Mouse (Mus musculus) liver, embryonic 16.5 days (tissue): Measurements from ENCODE around the gene Wscd1. TPM values are rescaled to one million over a fixed set of nuclear protein-coding genes. Genes with fewer than 3 reads are reported as not detected.
A peak's percentile ranks its signal among the peaks of the same experiment; 100 is the strongest.

Experiments
- ATAC-seq: fragments of 200-750 bp; cut with Nextera tagmentation; 2 replicates; pipeline ENCODE4 v1.8.0; 2017; ENCODE audit warnings: low read depth, mild to moderate bottlenecking, moderate number of reproducible peaks, moderate library complexity
- H3K27ac ChIP-seq: fragments of 300-500 bp; sonication (generic); 2 replicates; pipeline ENCODE4 v1.5.1; 2014; ENCODE audit warnings: mild to moderate bottlenecking, low read length
- H3K27me3 ChIP-seq: fragments of 300-500 bp; sonication (generic); 2 replicates; pipeline ENCODE4 v1.6.1; 2014; ENCODE audit warnings: low read depth, low read length, mixed read lengths; ENCODE audit not compliant: control insufficient read depth, insufficient read depth
- H3K36me3 ChIP-seq: fragments of 300-500 bp; sonication (generic); 2 replicates; pipeline ENCODE4 v1.6.1; 2014; ENCODE audit warnings: mild to moderate bottlenecking; ENCODE audit not compliant: control insufficient read depth, insufficient read depth
- H3K4me1 ChIP-seq: fragments of 300-500 bp; sonication (generic); 2 replicates; pipeline ENCODE4 v1.6.1; 2014; ENCODE audit warnings: low read depth, low read length, mixed read lengths; ENCODE audit not compliant: control insufficient read depth
- H3K4me2 ChIP-seq: fragments of 300-500 bp; sonication (generic); 2 replicates; pipeline ENCODE4 v1.6.1; 2014; ENCODE audit warnings: low read depth, low read length, mixed read lengths
- H3K4me3 ChIP-seq: fragments of 300-500 bp; sonication (generic); 2 replicates; pipeline ENCODE4 v1.5.1; 2014; ENCODE audit warnings: low read depth, mild to moderate bottlenecking, low read length
- H3K9ac ChIP-seq: fragments of 300-500 bp; sonication (generic); 2 replicates; pipeline ENCODE4 v1.6.1; 2014; ENCODE audit warnings: low read depth, low read length
- H3K9me3 ChIP-seq: fragments of 300-500 bp; sonication (generic); replicated peaks from 2 replicates; pipeline ENCODE4 v1.6.1; 2016; ENCODE audit warnings: low read length; ENCODE audit not compliant: control insufficient read depth
- WGBS: fragments of 180-500 bp; shearing (Covaris S2); extraction: QIAGEN DNeasy Blood & Tissue Kit; methylation state at CpG from one replicate; pipeline ENCODE4 v1.1.7; 2014; ENCODE audit not compliant: insufficient replicate concordance; 5-methylcytosine and 5-hydroxymethylcytosine counted together
- polyA plus RNA-seq: library from polyadenylated mRNA; unstranded; fragments of >200 nt; fragmentation: Nextera tagmentation; extraction: Ambion mirVana; gene quantifications from 2 replicates; pipeline ENCODE4 v1.2.1, GENCODE M21; 2015

The Wscd1 gene
- polyA plus RNA-seq, 1 experiment from 2014 or later = 0.25 TPM

- H3K9me3 ChIP-seq = no peaks in the 10 kb centered on the region
- no peak overlapping the region for H3K9ac ChIP-seq
- no peaks in the 10 kb centered on the region for H3K36me3 ChIP-seq
- ATAC-seq = no peak
- H3K27me3 ChIP-seq = no peaks in the 10 kb centered on the region
- 19% methylated on average over 16 of the region's 16 CpGs for WGBS
- H3K4me3 ChIP-seq = no peak overlapping the region
- no peak overlapping the region for H3K4me2 ChIP-seq
- no peaks in the 10 kb centered on the region for H3K4me1 ChIP-seq
- no peak overlapping the region for H3K27ac ChIP-seq
Observed at GRCm38 (mm10) chr11:71773986-71774767, 24.5 kb downstream of the Wscd1 start.

- Histone ChIP-seq H3K9me3 (no peaks in the 10 kb centered on the region), H3K27ac (no peak overlapping the region), H3K4me3 (no peak overlapping the region), H3K27me3 (no peaks in the 10 kb centered on the region), H3K36me3 (no peaks in the 10 kb centered on the region), H3K9ac (no peak overlapping the region), H3K4me2 (no peak overlapping the region), H3K4me1 (no peaks in the 10 kb centered on the region)
- WGBS = 22% methylated on average over 6 of the region's 6 CpGs
- ATAC-seq = no peak
Observed at GRCm38 (mm10) chr11:71775056-71775455, 25.3 kb downstream of the Wscd1 start.

DNA sequence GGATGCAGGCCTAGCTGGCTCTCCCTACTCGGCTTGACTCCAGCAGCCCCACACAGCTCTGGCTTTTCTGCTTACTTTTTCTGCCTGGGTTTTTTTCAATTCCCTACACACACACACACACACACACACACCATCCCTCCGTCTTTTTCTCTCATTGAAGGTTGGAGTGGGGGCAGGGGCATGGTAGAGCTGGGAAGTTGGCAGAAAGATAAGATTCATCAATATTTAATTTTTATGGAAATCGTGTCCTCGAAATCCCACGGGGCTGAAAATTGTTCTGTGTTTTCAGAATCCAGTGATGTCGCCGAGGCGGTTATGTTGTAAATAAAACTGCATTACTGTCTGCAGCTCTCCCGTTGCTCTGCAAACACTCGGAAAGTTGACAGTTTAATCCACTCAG is 29.9 kb downstream of the Wscd1 start:
- 64% methylated on average over 10 of the region's 10 CpGs for WGBS

GRCm38 (mm10) chr11:71781737-71782354 is 32.1 kb downstream of the Wscd1 start:
- Histone ChIP-seq H3K27ac (no peak overlapping the region), H3K36me3 (no peaks in the 10 kb centered on the region), H3K9ac (no peak overlapping the region), H3K27me3 (no peaks in the 10 kb centered on the region), H3K9me3 (no peaks in the 10 kb centered on the region), H3K4me1 (no peaks in the 10 kb centered on the region), H3K4me2 (no peak overlapping the region), H3K4me3 (no peak overlapping the region)
- ATAC-seq = no peak
- WGBS = 67% methylated on average over 13 of the region's 13 CpGs

More for the DNA sequence above, 29.9 kb downstream of the Wscd1 start:
- Histone ChIP-seq H3K27ac (no peak overlapping the region), H3K9me3 (no peaks in the 10 kb centered on the region), H3K9ac (no peak overlapping the region), H3K4me3 (no peak overlapping the region), H3K36me3 (no peaks in the 10 kb centered on the region), H3K27me3 (no peaks in the 10 kb centered on the region), H3K4me1 (no peaks in the 10 kb centered on the region), H3K4me2 (no peak overlapping the region)
- no peak for ATAC-seq

DNA sequence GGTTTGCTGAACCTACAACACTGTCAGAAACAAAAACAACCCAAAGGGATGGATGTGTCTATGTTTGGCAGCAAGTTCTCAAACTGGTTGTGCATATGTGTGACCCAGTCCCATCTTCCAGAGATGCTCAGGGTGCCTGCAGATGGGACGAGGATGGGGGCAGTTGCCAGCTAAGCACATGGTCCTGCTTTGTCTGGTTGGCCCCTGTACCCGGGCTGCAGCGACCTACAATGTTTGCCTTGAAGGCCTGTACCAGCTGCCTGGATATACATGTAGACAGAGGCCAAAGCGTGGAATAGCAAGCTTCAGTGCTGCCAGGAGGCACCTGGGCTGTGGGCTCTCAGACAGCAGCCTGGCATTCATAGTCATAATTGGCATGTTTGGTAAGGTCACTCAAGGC is 35.8 kb downstream of the Wscd1 start:
- WGBS = 54% methylated on average over 4 of the region's 4 CpGs
- H3K4me2 ChIP-seq = no peak overlapping the region
- no peaks in the 10 kb centered on the region for H3K36me3 ChIP-seq
- ATAC-seq = no peak
- H3K9me3 ChIP-seq = no peaks in the 10 kb centered on the region
- H3K27me3 ChIP-seq = no peaks in the 10 kb centered on the region
- no peak overlapping the region for H3K9ac ChIP-seq
- H3K4me3 ChIP-seq = no peak overlapping the region
- H3K27ac ChIP-seq = no peak overlapping the region
- H3K4me1 ChIP-seq = no peaks in the 10 kb centered on the region

DNA sequence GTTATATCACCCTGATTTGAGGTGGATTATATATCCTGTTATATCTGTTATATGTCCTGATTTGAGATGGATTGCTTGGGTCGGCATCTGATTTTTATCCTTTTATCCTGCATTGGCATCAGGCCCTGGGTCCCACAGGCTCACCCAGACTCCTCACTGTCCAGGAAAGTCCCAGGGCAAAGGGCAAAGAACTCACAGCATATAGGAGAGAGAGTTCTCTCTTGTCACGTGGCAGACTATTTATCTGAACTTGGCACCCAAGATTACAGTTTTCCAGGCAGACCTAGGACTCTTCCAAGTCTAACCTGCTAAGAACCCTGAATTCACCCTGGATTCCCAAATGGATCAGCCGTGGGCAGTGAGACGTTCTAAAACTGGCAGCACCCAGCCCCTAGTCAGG is 38.5 kb downstream of the Wscd1 start:
- Histone ChIP-seq H3K27me3 (no peaks in the 10 kb centered on the region), H3K9ac (no peak overlapping the region), H3K4me1 (no peaks in the 10 kb centered on the region), H3K4me2 (no peak overlapping the region), H3K36me3 (no peaks in the 10 kb centered on the region), H3K27ac (no peak overlapping the region), H3K4me3 (no peak overlapping the region), H3K9me3 (no peaks in the 10 kb centered on the region)
- peak; percentile 58; the same call in 1 of the 2 replicates for ATAC-seq
- WGBS = 56% methylated on average over 4 of the region's 4 CpGs

DNA sequence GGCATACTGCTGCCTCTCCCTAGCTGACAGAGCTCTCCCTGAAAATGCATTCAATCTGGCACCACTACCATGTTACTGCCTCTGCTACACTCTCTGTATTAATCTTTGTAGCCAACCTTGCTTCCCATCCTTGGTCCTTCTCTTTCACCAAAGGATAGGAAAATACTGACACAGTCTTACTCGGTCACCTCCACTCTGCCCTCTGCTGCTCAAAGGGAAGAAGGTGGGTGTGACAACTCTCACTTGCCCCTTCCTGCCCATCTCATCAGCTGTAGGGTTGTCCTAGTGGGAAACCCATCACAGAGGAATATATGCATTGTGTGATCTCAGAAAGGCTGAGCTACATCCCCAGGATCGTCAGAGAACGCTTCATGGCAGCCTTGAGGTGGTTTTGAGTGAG is 40.5 kb downstream of the Wscd1 start:
- no peak for ATAC-seq
- no peak overlapping the region for H3K27ac ChIP-seq
- no peaks in the 10 kb centered on the region for H3K4me1 ChIP-seq
- no peak overlapping the region for H3K4me2 ChIP-seq
- H3K9ac ChIP-seq = no peak overlapping the region
- H3K9me3 ChIP-seq = no peaks in the 10 kb centered on the region
- WGBS = 46% methylated on average over 3 of the region's 3 CpGs
- no peaks in the 10 kb centered on the region for H3K27me3 ChIP-seq
- H3K36me3 ChIP-seq = no peaks in the 10 kb centered on the region
- no peak overlapping the region for H3K4me3 ChIP-seq

- Histone ChIP-seq H3K27ac (no peak overlapping the region), H3K4me2 (no peak overlapping the region), H3K9me3 (no peaks in the 10 kb centered on the region), H3K27me3 (no peaks in the 10 kb centered on the region), H3K4me3 (no peak overlapping the region), H3K36me3 (no peaks in the 10 kb centered on the region), H3K4me1 (no peaks in the 10 kb centered on the region), H3K9ac (no peak overlapping the region)
- 57% methylated on average over 4 of the region's 4 CpGs for WGBS
- ATAC-seq = no peak
Observed at GRCm38 (mm10) chr11:71799206-71799605, 49.5 kb downstream of the Wscd1 start.

GRCm38 (mm10) chr11:71808521-71808920 is 58.8 kb downstream of the Wscd1 start:
- Histone ChIP-seq H3K9me3 (no peaks in the 10 kb centered on the region), H3K4me2 (no peak overlapping the region), H3K27ac (no peak overlapping the region), H3K4me3 (no peak overlapping the region), H3K36me3 (no peaks in the 10 kb centered on the region), H3K4me1 (no peaks in the 10 kb centered on the region), H3K9ac (no peak overlapping the region), H3K27me3 (no peaks in the 10 kb centered on the region)
- no peak for ATAC-seq
- WGBS = 64% methylated on average over 2 of the region's 2 CpGs
